Mouse (Mus musculus) spleen, adult 2 months (tissue): ENCODE measurements at regions not wholly inside any gene's neighbourhood (a gene's known extent, or its start where the extent isn't known, plus 50 kb on each side); places are given as distances from the start of the nearest gene placed in this dataset.

Source experiments
- CTCF ChIP-seq: fragments of 200-500 bp; IDR thresholded peaks from 2 replicates; pipeline ENCODE4 v1.5.1; 2011; ENCODE audit warnings: mild to moderate bottlenecking, inconsistent platforms; ENCODE audit not compliant: insufficient read depth, insufficient read length, insufficient replicate concordance; ENCODE audit errors: extremely low read depth
- POLR2A ChIP-seq: fragments of 200-500 bp; IDR thresholded peaks from 2 replicates; pipeline ENCODE4 v1.6.1; 2011; ENCODE audit warnings: low read depth, low read length, inconsistent platforms

- TF ChIP-seq CTCF: no peak
- TF ChIP-seq POLR2A: no peak
Observed at GRCm38 (mm10) chr3:131775431-131775830, 210.9 kb downstream of the Papss1 start.
